Mouse (Mus musculus) kidney, postnatal 0 days (tissue): ENCODE measurements around the gene Plod1. TPM values are rescaled to one million over a fixed set of nuclear protein-coding genes. Genes with fewer than 3 reads are reported as not detected.

Source experiments
- ATAC-seq: fragments of 200-750 bp; cut with Nextera tagmentation; replicated peaks from 2 replicates; pipeline ENCODE4 v1.8.0; 2017; ENCODE audit warnings: low read depth, moderate number of reproducible peaks, moderate TSS enrichment, moderate library complexity; ENCODE audit not compliant: low FRiP score
- DNase-seq: peaks from one replicate; pipeline ENCODE4 v3.0.0-alpha.2; 2016; ENCODE audit warnings: low spot score
- H3K27ac ChIP-seq: fragments of 300-500 bp; sonication (generic); 2 replicates; pipeline ENCODE4 v1.5.1; 2014; ENCODE audit warnings: mild to moderate bottlenecking
- H3K27me3 ChIP-seq: fragments of 300-500 bp; sonication (generic); 2 replicates; pipeline ENCODE4 v1.6.1; 2014; ENCODE audit warnings: low read length, mixed read lengths; ENCODE audit not compliant: insufficient read depth
- H3K36me3 ChIP-seq: fragments of 300-500 bp; sonication (generic); 2 replicates; pipeline ENCODE4 v1.6.1; 2014; ENCODE audit warnings: low read length, mixed read lengths; ENCODE audit not compliant: insufficient read depth
- H3K4me1 ChIP-seq: fragments of 300-500 bp; sonication (generic); replicated peaks from 2 replicates; pipeline ENCODE4 v1.6.1; 2014; ENCODE audit warnings: antibody characterized with exemption, low read length, mixed read lengths; ENCODE audit not compliant: insufficient read depth
- H3K4me2 ChIP-seq: fragments of 300-500 bp; sonication (generic); 2 replicates; pipeline ENCODE4 v1.6.1; 2014; ENCODE audit warnings: mild to moderate bottlenecking, low read length, moderate library complexity, mixed read lengths
- H3K4me3 ChIP-seq: fragments of 300-500 bp; sonication (generic); replicated peaks from 2 replicates; pipeline ENCODE4 v1.5.1; 2014; ENCODE audit warnings: low read depth, low read length
- H3K9ac ChIP-seq: fragments of 300-500 bp; sonication (generic); 2 replicates; pipeline ENCODE4 v1.6.1; 2014; ENCODE audit warnings: low read depth, low read length
- H3K9me3 ChIP-seq: fragments of 300-500 bp; sonication (generic); replicated peaks from 2 replicates; pipeline ENCODE4 v1.6.1; 2016; ENCODE audit warnings: low read length, inconsistent platforms, mixed read lengths
- CTCF ChIP-seq: IDR thresholded peaks from 2 replicates; pipeline ENCODE4 v1.5.1; 2016; ENCODE audit warnings: antibody characterized with exemption, low read depth, mild to moderate bottlenecking, moderate library complexity
- WGBS: fragments of 180-500 bp; shearing (Covaris S2); extraction: QIAGEN DNeasy Blood & Tissue Kit; methylation state at CpG from one replicate; pipeline ENCODE4 v1.1.7; 2014; 5-methylcytosine and 5-hydroxymethylcytosine counted together
- polyA plus RNA-seq: library from polyadenylated mRNA; unstranded; fragments of >200 nt; fragmentation: Nextera tagmentation; extraction: Ambion mirVana; gene quantifications from 2 replicates; pipeline ENCODE4 v1.2.1, GENCODE M21; 2015

Plod1 gene
- polyA plus RNA-seq, 1 experiment from 2014 or later = 38.1 TPM

DNA sequence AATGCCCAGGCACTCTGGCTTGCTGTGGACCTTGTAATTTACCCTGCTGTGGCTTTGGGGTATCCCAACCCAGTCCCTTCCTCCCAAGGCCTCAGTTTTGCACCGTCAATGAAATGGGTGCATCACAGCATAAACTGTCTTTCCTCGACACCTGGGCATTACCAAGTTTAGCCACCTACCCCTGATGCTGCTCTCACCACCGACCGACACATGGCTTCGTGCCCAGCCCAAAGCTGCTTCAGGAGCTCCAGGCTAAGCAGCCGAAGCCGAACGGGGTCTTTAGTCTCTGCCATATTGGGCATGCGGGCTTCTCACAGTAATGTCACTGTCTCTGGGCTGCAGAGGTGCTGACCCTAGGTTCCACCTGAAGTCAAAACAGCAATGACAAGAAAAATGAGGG lies 70.5 kb downstream of the Plod1 start:
- 96% methylated on average over 9 of the region's 9 CpGs for WGBS
- DNase-seq (no peak), ATAC-seq (no peak)

DNA sequence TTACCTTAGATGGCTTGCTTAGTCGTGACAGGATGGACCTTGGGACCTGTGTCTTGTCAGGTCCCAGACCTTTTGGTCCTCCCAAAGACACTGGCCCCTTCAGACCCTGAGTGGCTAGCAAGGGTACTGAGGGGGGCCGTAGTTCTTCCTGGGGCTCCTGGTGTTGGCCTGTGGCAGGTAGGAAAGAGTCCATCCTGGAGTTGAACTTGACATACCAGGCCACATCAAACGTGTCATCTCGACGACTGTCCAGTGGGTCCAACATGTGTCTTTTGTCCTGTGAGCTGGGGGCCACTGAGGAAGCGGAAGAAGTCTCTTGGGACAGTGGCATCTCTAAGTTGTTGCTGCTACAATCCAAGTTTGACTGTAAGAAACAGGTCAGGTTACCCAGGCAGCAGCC lies 70.9 kb downstream of the Plod1 start:
- no peaks in the 10 kb centered on the region for H3K27me3 ChIP-seq
- no peak for TF ChIP-seq CTCF
- no peak for ATAC-seq
- peaks cover 19% of the 10 kb centered on the region for H3K4me1 ChIP-seq
- DNase-seq = no peak
- peaks cover 42% of the 10 kb centered on the region for H3K36me3 ChIP-seq
- 90% methylated on average over 6 of the region's 6 CpGs for WGBS
- no peaks in the 10 kb centered on the region for H3K9me3 ChIP-seq
- no peak overlapping the region for H3K9ac ChIP-seq
- no peak overlapping the region for H3K27ac ChIP-seq
- no peak overlapping the region for H3K4me2 ChIP-seq
- no peak overlapping the region for H3K4me3 ChIP-seq

More for the DNA sequence above, 70.5 kb downstream of the Plod1 start:
- Histone ChIP-seq H3K27ac (no peak overlapping the region), H3K4me2 (no peak overlapping the region), H3K36me3 (peaks cover 38% of the 10 kb centered on the region), H3K4me1 (peaks cover 19% of the 10 kb centered on the region), H3K9ac (no peak overlapping the region), H3K4me3 (no peak overlapping the region), H3K9me3 (no peaks in the 10 kb centered on the region), H3K27me3 (no peaks in the 10 kb centered on the region)
- TF ChIP-seq CTCF = no peak

DNA sequence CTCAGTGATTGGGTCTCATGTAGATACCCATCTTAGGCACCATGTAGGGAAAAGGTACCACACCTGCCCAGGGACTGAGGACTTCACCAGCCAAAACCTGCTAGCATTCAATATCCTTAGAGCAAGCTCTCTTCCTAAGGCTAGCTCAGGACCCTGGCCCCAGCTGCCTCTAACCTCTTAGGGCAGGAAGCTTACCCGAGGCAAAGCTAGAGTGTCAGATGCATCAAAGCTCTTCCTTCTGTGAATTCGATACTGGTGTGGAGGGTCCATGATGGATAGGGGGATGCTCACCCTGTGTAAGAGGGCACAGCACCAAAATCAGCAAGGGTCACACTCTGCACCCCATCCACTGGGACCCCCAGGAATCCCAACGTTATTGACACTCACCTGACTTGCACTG lies 74.5 kb downstream of the Plod1 start:
- Histone ChIP-seq H3K4me3 (no peak overlapping the region), H3K27me3 (no peaks in the 10 kb centered on the region), H3K9ac (no peak overlapping the region), H3K4me1 (no peaks in the 10 kb centered on the region), H3K4me2 (no peak overlapping the region), H3K36me3 (peaks cover 43% of the 10 kb centered on the region), H3K27ac (no peak overlapping the region), H3K9me3 (no peaks in the 10 kb centered on the region)
- 90% methylated on average over 3 of the region's 3 CpGs for WGBS
- TF ChIP-seq CTCF = no peak
- ATAC-seq (no peak), DNase-seq (no peak)

Other genes with a start within 250 kb of the Plod1 start
- not detected in 2 replicates for gene Zfp534, start 234.2 kb downstream of the Plod1 start, polyA plus RNA-seq
- gene Zfp984, start 127.0 kb downstream of the Plod1 start, polyA plus RNA-seq = 10.7 and 12.0 TPM in 2 replicates
- gene Zfp933, start 88.4 kb downstream of the Plod1 start, polyA plus RNA-seq = 4.7 and 5.5 TPM in 2 replicates
- 29.4 and 30.6 TPM in 2 replicates for gene Miip, start 68.0 kb downstream of the Plod1 start, polyA plus RNA-seq
- 3.8 and 4.3 TPM in 2 replicates for gene Fv1, start 67.8 kb downstream of the Plod1 start, polyA plus RNA-seq
- 28.9 and 33.8 TPM in 2 replicates for gene Mfn2, start 32.1 kb downstream of the Plod1 start, polyA plus RNA-seq
- 17.0 and 21.1 TPM in 2 replicates for gene 2510039O18Rik, start 4.1 kb upstream of the Plod1 start, polyA plus RNA-seq
- gene Nppb, start 49.0 kb upstream of the Plod1 start, polyA plus RNA-seq = not detected in 2 replicates
- gene Nppa, start 64.0 kb upstream of the Plod1 start, polyA plus RNA-seq = not detected in 2 replicates
- 4.2 and 5.0 TPM in 2 replicates for gene Clcn6, start 102.1 kb upstream of the Plod1 start, polyA plus RNA-seq
- 14.6 and 16.6 TPM in 2 replicates for gene Mthfr, start 102.3 kb upstream of the Plod1 start, polyA plus RNA-seq
- 38.4 and 38.9 TPM in 2 replicates for gene Agtrap, start 151.3 kb upstream of the Plod1 start, polyA plus RNA-seq
- 73.1 and 77.2 TPM in 2 replicates for gene Mad2l2, start 193.6 kb upstream of the Plod1 start, polyA plus RNA-seq
- gene Draxin, start 193.9 kb upstream of the Plod1 start, polyA plus RNA-seq = 0.14 and 0.24 TPM in 2 replicates
- 28.5 and 33.7 TPM in 2 replicates for gene Fbxo6, start 215.4 kb upstream of the Plod1 start, polyA plus RNA-seq
- gene Fbxo44, start 223.7 kb upstream of the Plod1 start, polyA plus RNA-seq = 30.2 and 30.5 TPM in 2 replicates
- 2.5 and 3.7 TPM in 2 replicates for gene Fbxo2, start 223.9 kb upstream of the Plod1 start, polyA plus RNA-seq